Comparison of ENCODE assay signal across 8 mouse cellular contexts in genomic region chr10:45289218-45290105, GRCm38 (mm10). TPM values are rescaled to one million over a fixed set of nuclear protein-coding genes. Genes with fewer than 3 reads are reported as not detected.
A peak's percentile ranks its signal among the peaks of the same experiment; 100 is the strongest.
DNase-seq lines count a peak whose midpoint lies in the region; ATAC-seq and TF ChIP-seq lines count a peak whose summit lies in the region.

No protein-coding gene starts in this region.

- intact Hi-C loops in heart, adult 2 months (cut with DNase I) = loop anchor here (5.0 kb wide), 1 partner anchor 152 kb away; no protein-coding TSS in a partner anchor

- no peaks in the 10 kb centered on the region for H3K36me3 ChIP-seq in thymus, adult 2 months (ENCODE audit: control insufficient read depth, insufficient read depth, low read length)
- H3K36me3 ChIP-seq in heart, adult 2 months (ENCODE audit: control insufficient read depth, insufficient read depth, low read length) = no peaks in the 10 kb centered on the region
- H3K36me3 ChIP-seq in midbrain, embryonic 16.5 days (ENCODE audit: control insufficient read depth, insufficient read depth, low read length) = no peaks in the 10 kb centered on the region

- no peaks in the 10 kb centered on the region for H3K9me3 ChIP-seq in midbrain, embryonic 16.5 days (replicated peaks; ENCODE audit: control insufficient read depth, low read length, poor library complexity, severe bottlenecking)

- ATAC-seq in midbrain, embryonic 16.5 days = peak; percentile 90

- no peak for TF ChIP-seq EP300 in heart, adult 2 months (IDR thresholded peaks at IDR 0.05; ENCODE audit: insufficient read depth, low read depth, low read length)

- peak overlapping the region; percentile 99 for H3K4me2 ChIP-seq in midbrain, embryonic 16.5 days (ENCODE audit: low read length)

- no peaks in the 10 kb centered on the region for H3K4me1 ChIP-seq in thymus, adult 2 months (replicated peaks; ENCODE audit: control insufficient read depth, insufficient read depth, low read length)
- peaks cover 2% of the 10 kb centered on the region; the same call in 1 of the 2 replicates for H3K4me1 ChIP-seq in heart, adult 2 months (ENCODE audit: control insufficient read depth, insufficient read depth, low read length)
- no peaks in the 10 kb centered on the region; the same call in 1 of the 2 replicates for H3K4me1 ChIP-seq in midbrain, embryonic 16.5 days (ENCODE audit: control insufficient read depth, insufficient read depth, low read length)

- TF ChIP-seq CTCF in thymus, adult 2 months (IDR thresholded peaks at IDR 0.05; ENCODE audit: borderline replicate concordance, control insufficient read depth, extremely low read depth, insufficient read depth, low read length, poor library complexity) = no peak
- TF ChIP-seq CTCF in heart, adult 2 months (IDR thresholded peaks at IDR 0.05) = no peak

- peaks cover 9% of the 10 kb centered on the region for H3K27me3 ChIP-seq in thymus, adult 2 months (ENCODE audit: control insufficient read depth, insufficient read depth, low read length)
- H3K27me3 ChIP-seq in heart, adult 2 months (ENCODE audit: control insufficient read depth, insufficient read depth, low read length) = no peaks in the 10 kb centered on the region
- peaks cover 10% of the 10 kb centered on the region for H3K27me3 ChIP-seq in midbrain, embryonic 16.5 days (ENCODE audit: control insufficient read depth, insufficient read depth, low read depth, low read length)

- no peak overlapping the region for H3K4me3 ChIP-seq in thymus, adult 2 months (ENCODE audit: control insufficient read depth, insufficient read depth, low read length)
- peak overlapping the region; percentile 45 for H3K4me3 ChIP-seq in heart, adult 2 months
- H3K4me3 ChIP-seq in midbrain, embryonic 16.5 days (ENCODE audit: low read depth, low read length) = peak overlapping the region; percentile 61

- H3K79me2 ChIP-seq in heart, adult 2 months (replicated peaks; ENCODE audit: control insufficient read depth, insufficient read depth, low read length) = no peaks in the 10 kb centered on the region

- no peak for TF ChIP-seq POLR2A in thymus, adult 2 months (IDR thresholded peaks at IDR 0.05; ENCODE audit: control insufficient read depth, extremely low read depth, insufficient read depth, low read length, poor library complexity)
- no peak for TF ChIP-seq POLR2A in heart, adult 2 months (IDR thresholded peaks at IDR 0.05; ENCODE audit: insufficient read depth, low read depth, low read length)

- peak overlapping the region; percentile 95 for H3K9ac ChIP-seq in heart, adult 2 months (ENCODE audit: low read depth, low read length)
- H3K9ac ChIP-seq in midbrain, embryonic 16.5 days (ENCODE audit: low read depth, low read length) = peak overlapping the region; percentile 68

- DNase-seq in adrenal gland, adult 18-20 months (ENCODE audit: low spot score in 2 of 2) = peak; percentile 2 to 20
- no peak for DNase-seq in adrenal gland, adult 8-10 months
- peak; percentile 5 for DNase-seq in thymus, postnatal 14 days
- no peak for DNase-seq in thymus, adult 2 months
- DNase-seq in heart, adult 2 months = peak; percentile 55 to 59
- DNase-seq in layer of hippocampus, postnatal 36 days = peak; percentile 10 to 33
- no peak for DNase-seq in spleen, postnatal 4 days (ENCODE audit: low spot score in 2 of 2)

- 5% methylated on average over 71 of the region's 71 CpGs for WGBS in thymus, adult 2 months
- 2% methylated on average over 71 of the region's 71 CpGs for WGBS in heart, adult 2 months
- under 1% methylated on average over 69 of the region's 71 CpGs for WGBS in midbrain, embryonic 16.5 days

- H3K27ac ChIP-seq in thymus, adult 2 months (ENCODE audit: control insufficient read depth, insufficient read depth, low read length) = no peak overlapping the region
- H3K27ac ChIP-seq in heart, adult 2 months = peak overlapping the region; percentile 84
- H3K27ac ChIP-seq in midbrain, embryonic 16.5 days (ENCODE audit: low read length) = no peak overlapping the region

RNA-seq across cellular contexts. Expression of gene Bves, which starts 46.1 kb away (rescaled TPM):
- under 1 TPM in 1 of 2 experiments, not detected in 1; 0.26 TPM for total RNA-seq in adrenal gland, adult 18-20 months (2021)
- total RNA-seq in adrenal gland, adult 8-10 months (2022) = under 1 TPM in 3 of 4 experiments, not detected in 1; 0.09 to 0.42 (median 0.12) TPM
- polyA plus RNA-seq in thymus, adult 2 months (2012; rRNA removed) = 0.18 and 0.70 TPM in 2 replicates
- 10 to 100 TPM; 31.1 to 34.8 TPM for total RNA-seq in heart, adult 2 months (2021)
- 25.0 and 44.5 TPM in 2 replicates for polyA plus RNA-seq in heart, adult 2 months (2012; rRNA removed)
- 1 to 10 TPM; 3.4 to 4.0 TPM for total RNA-seq in layer of hippocampus, postnatal 36 days (2021)
- 1.2 and 1.7 TPM in 2 replicates for polyA plus RNA-seq in midbrain, embryonic 16.5 days (2015; fragmentation: Nextera tagmentation; extraction: Ambion mirVana)

Comparison
In these comparisons a context has a peak if more than half of its experiments do, and no peak if none do; other contexts are left out.
1. DNase-seq: peak in adrenal gland, adult 18-20 months (2 of 2), thymus, postnatal 14 days (single experiment), heart, adult 2 months (2 of 2) and layer of hippocampus, postnatal 36 days (2 of 2); none in adrenal gland, adult 8-10 months (single experiment), thymus, adult 2 months (single experiment) and spleen, postnatal 4 days (0 of 2).
2. RNA of gene Bves, which starts 46.1 kb away (total RNA-seq): 31.1 to 34.8 TPM in heart, adult 2 months; 3.4 to 4.0 TPM in layer of hippocampus, postnatal 36 days, 0.26 TPM in adrenal gland, adult 18-20 months and 0.09 to 0.42 TPM in adrenal gland, adult 8-10 months; every median in the first group is over 4 times any median in the second.